Comparison of ENCODE assay signal across 8 mouse cellular contexts in the genomic region with DNA sequence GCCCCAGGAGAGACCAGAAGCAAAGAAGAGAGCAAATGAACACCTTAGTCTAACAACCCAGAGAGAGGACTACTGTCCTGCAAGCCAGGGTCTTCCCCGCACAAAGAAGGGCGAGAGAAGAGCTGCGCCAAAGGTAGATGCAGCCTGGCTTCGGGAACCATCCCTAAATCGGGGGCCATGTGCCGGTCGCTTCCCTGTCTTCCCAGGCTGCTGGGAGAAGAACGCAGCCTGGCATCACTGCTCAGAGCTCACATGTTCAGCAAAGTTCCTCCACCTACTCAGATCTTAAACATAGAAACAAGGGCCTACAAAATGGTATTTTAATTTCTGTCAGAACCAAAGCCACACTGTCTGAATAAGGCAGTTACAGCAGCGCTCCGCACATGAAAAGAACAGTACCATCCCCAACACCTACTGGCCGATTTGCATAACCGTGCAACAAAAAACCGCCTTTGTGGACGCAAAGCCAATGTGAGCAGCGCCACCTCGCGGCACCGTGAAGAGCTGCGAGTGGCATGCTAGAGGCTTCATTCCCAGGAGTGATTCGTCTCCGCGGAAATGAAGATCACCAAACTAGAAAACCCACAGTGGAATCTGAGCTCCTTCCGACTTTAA.
A peak's percentile ranks its signal among the peaks of the same experiment; 100 is the strongest.
DNase-seq lines count a peak whose midpoint lies in the region; ATAC-seq and TF ChIP-seq lines count a peak whose summit lies in the region.

No protein-coding gene starts in this region.

- H3K36me3 ChIP-seq in embryonic facial prominence, embryonic 12.5 days: peaks cover 12% of the 10 kb centered on the region; the same call in 1 of the 2 replicates
- H3K36me3 ChIP-seq in limb, embryonic 13.5 days: peaks cover 9% of the 10 kb centered on the region
- no peaks in the 10 kb centered on the region for H3K36me3 ChIP-seq in midbrain, postnatal 0 days (ENCODE audit: insufficient read depth, low read length)

- H3K4me1 ChIP-seq in embryonic facial prominence, embryonic 12.5 days: no peaks in the 10 kb centered on the region; the same call in 1 of the 2 replicates
- peaks cover 14% of the 10 kb centered on the region for H3K4me1 ChIP-seq in limb, embryonic 13.5 days
- no peaks in the 10 kb centered on the region for H3K4me1 ChIP-seq in midbrain, postnatal 0 days (ENCODE audit: insufficient read depth, low read length)

- no peaks in the 10 kb centered on the region for H3K9me3 ChIP-seq in embryonic facial prominence, embryonic 12.5 days
- H3K9me3 ChIP-seq in limb, embryonic 13.5 days: no peaks in the 10 kb centered on the region
- no peaks in the 10 kb centered on the region for H3K9me3 ChIP-seq in midbrain, postnatal 0 days (ENCODE audit: low read length)

- no peaks in the 10 kb centered on the region for H3K27me3 ChIP-seq in embryonic facial prominence, embryonic 12.5 days
- H3K27me3 ChIP-seq in limb, embryonic 13.5 days: no peaks in the 10 kb centered on the region
- no peaks in the 10 kb centered on the region for H3K27me3 ChIP-seq in midbrain, postnatal 0 days (ENCODE audit: insufficient read depth, low read length)

- no peak overlapping the region for H3K27ac ChIP-seq in embryonic facial prominence, embryonic 12.5 days
- H3K27ac ChIP-seq in limb, embryonic 13.5 days: no peak overlapping the region
- H3K27ac ChIP-seq in midbrain, postnatal 0 days (ENCODE audit: low read depth, low read length): no peak overlapping the region

- TF ChIP-seq CTCF in midbrain, postnatal 0 days (IDR thresholded peaks at IDR 0.05): peak; percentile 100

- DNase-seq in 3T3-L1 (ENCODE audit: low read depth, low spot score): peak; percentile 82
- DNase-seq in adrenal gland, postnatal 36 days: peak; percentile 86 to 88
- DNase-seq in heart, adult 8-10 months (ENCODE audit: low spot score): peak; percentile 78
- DNase-seq in kidney, adult 8-10 months: peak; percentile 58 to 78
- DNase-seq in midbrain, postnatal 0 days (ENCODE audit: low spot score): peak; percentile 93
- peak; percentile 48 to 68 for DNase-seq in spleen, postnatal 14 days (ENCODE audit: low spot score in 2 of 2)

- no peak for ATAC-seq in embryonic facial prominence, embryonic 12.5 days (ENCODE audit: insufficient number of reproducible peaks, insufficient read depth, low FRiP score, low TSS enrichment)
- peak; percentile 63; the same call in 1 of the 2 replicates for ATAC-seq in limb, embryonic 13.5 days (ENCODE audit: low FRiP score, low read depth)
- peak; percentile 76 for ATAC-seq in midbrain, postnatal 0 days (ENCODE audit: low FRiP score)

- peak overlapping the region; percentile 12; the same call in 1 of the 2 replicates for H3K4me3 ChIP-seq in embryonic facial prominence, embryonic 12.5 days
- H3K4me3 ChIP-seq in limb, embryonic 13.5 days: peak overlapping the region; percentile 27
- peak overlapping the region; percentile 23 for H3K4me3 ChIP-seq in midbrain, postnatal 0 days (ENCODE audit: low read depth, low read length)

- WGBS in embryonic facial prominence, embryonic 12.5 days: 12% methylated on average over 23 of the region's 23 CpGs
- WGBS in limb, embryonic 13.5 days: 5% methylated on average over 23 of the region's 23 CpGs
- 6% methylated on average over 23 of the region's 23 CpGs for WGBS in midbrain, postnatal 0 days

- peak overlapping the region; percentile 42 for H3K4me2 ChIP-seq in embryonic facial prominence, embryonic 12.5 days (replicated peaks)
- peak overlapping the region; percentile 63 for H3K4me2 ChIP-seq in limb, embryonic 13.5 days (replicated peaks)
- H3K4me2 ChIP-seq in midbrain, postnatal 0 days (ENCODE audit: low read depth, low read length, poor library complexity, severe bottlenecking): peak overlapping the region; percentile 50

- no peak overlapping the region for H3K9ac ChIP-seq in embryonic facial prominence, embryonic 12.5 days
- H3K9ac ChIP-seq in limb, embryonic 13.5 days: peak overlapping the region; percentile 60; the same call in 1 of the 2 replicates
- peak overlapping the region; percentile 2; the same call in 1 of the 2 replicates for H3K9ac ChIP-seq in midbrain, postnatal 0 days (replicated peaks; ENCODE audit: low read length, poor library complexity, severe bottlenecking)
